Mouse (Mus musculus): ENCODE data around the gene Ica1.

DNA sequence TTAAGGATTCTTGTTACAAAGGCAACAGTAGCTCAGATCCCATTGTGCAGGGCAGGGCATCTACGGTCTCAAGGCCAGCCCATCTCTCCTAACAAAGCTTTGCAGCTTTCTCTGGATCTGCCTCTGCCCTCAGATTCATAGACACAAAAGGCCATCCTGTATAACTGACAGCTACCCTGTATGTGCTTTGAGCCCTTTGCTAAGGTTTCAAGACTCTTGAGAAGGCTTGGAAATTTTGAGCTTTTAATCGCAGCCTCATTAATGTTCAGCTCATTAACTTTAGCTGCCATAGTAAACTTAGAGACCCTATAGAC lies 24.6 kb downstream of the Ica1 start:
- no peak for TF ChIP-seq CTCF (IDR thresholded peaks at IDR 0.05; ENCODE audit: low read depth)
- no peak for TF ChIP-seq EP300 (IDR thresholded peaks at IDR 0.05; ENCODE audit: low read depth)

Data from liver, embryonic 14.5 days (tissue).